Mouse (Mus musculus) myocyte (in vitro differentiated cells): ENCODE data around the gene Cav1. TPM values are rescaled to one million over a fixed set of nuclear protein-coding genes. Genes with fewer than 3 reads are reported as not detected.

Experiments
- H3K27me3 ChIP-seq: one replicate; pipeline ENCODE4 v1.6.1; 2011; ENCODE audit not compliant: control insufficient read depth, insufficient read depth, insufficient read length
- H3K36me3 ChIP-seq: one replicate; pipeline ENCODE4 v1.6.1; 2011; ENCODE audit not compliant: control insufficient read depth, insufficient read depth
- H3K4me2 ChIP-seq: one replicate; pipeline ENCODE4 v1.6.1; 2011; ENCODE audit warnings: low read depth, control low read depth
- H3K4me3 ChIP-seq: one replicate; pipeline ENCODE4 v1.5.1; 2011; ENCODE audit warnings: mild to moderate bottlenecking, control low read depth, moderate library complexity
- H3K79me2 ChIP-seq: one replicate; pipeline ENCODE4 v1.6.1; 2011; ENCODE audit not compliant: control insufficient read depth, insufficient read depth
- H3ac ChIP-seq: one replicate; pipeline ENCODE4 v1.6.1; 2011; ENCODE audit not compliant: control insufficient read depth, insufficient read length
- E2F4 ChIP-seq: IDR thresholded peaks from one replicate; pipeline ENCODE4 v1.6.1; 2011; ENCODE audit warnings: mild to moderate bottlenecking, control low read depth, moderate library complexity; ENCODE audit not compliant: insufficient read depth
- MAX ChIP-seq: IDR thresholded peaks from one replicate; pipeline ENCODE4 v1.6.1; 2011; ENCODE audit warnings: low read depth, mild to moderate bottlenecking, control low read depth
- MYOD1 ChIP-seq, 3 experiments: IDR thresholded peaks; one replicate each; pipeline ENCODE4 v1.6.1; 2011; ENCODE audit warnings: control low read depth in 2 of 3, low read depth in 2 of 3, mild to moderate bottlenecking in 2 of 3, moderate library complexity in 1 of 3; ENCODE audit not compliant: insufficient read length in 2 of 3, control insufficient read depth in 1 of 3
- MYOG ChIP-seq, 3 experiments: IDR thresholded peaks; one replicate each; pipeline ENCODE4 v1.6.1; 2011; ENCODE audit warnings: control low read depth in 2 of 3, low read depth in 2 of 3, mild to moderate bottlenecking in 2 of 3; ENCODE audit not compliant: insufficient read length in 2 of 3, control insufficient read depth in 1 of 3, insufficient read depth in 1 of 3
- POLR2A ChIP-seq: IDR thresholded peaks from one replicate; pipeline ENCODE4 v1.6.1; 2011; ENCODE audit warnings: low read depth, mild to moderate bottlenecking, control low read depth, moderate library complexity; ENCODE audit not compliant: insufficient read length
- POLR2AphosphoS2 ChIP-seq: IDR thresholded peaks from one replicate; pipeline ENCODE4 v1.6.1; 2011; ENCODE audit warnings: low read depth, control low read depth; ENCODE audit not compliant: insufficient read length
- REST ChIP-seq: IDR thresholded peaks from one replicate; pipeline ENCODE4 v1.6.1; 2011; ENCODE audit warnings: mild to moderate bottlenecking, control low read depth, moderate library complexity; ENCODE audit not compliant: insufficient read depth, insufficient read length
- SRF ChIP-seq: IDR thresholded peaks from one replicate; pipeline ENCODE4 v1.6.1; 2011; ENCODE audit warnings: low read depth; ENCODE audit not compliant: control insufficient read depth, insufficient read length
- TCF12 ChIP-seq: IDR thresholded peaks from one replicate; pipeline ENCODE4 v1.6.1; 2011; ENCODE audit warnings: mild to moderate bottlenecking, control low read depth; ENCODE audit not compliant: poor library complexity, insufficient read depth, severe bottlenecking
- TCF3 ChIP-seq: IDR thresholded peaks from one replicate; pipeline ENCODE4 v1.6.1; 2011; ENCODE audit warnings: low read depth, control low read depth; ENCODE audit not compliant: insufficient read length
- polyA plus RNA-seq: library from polyadenylated mRNA; unstranded; fragments of >200 nt; fragmentation: generic; extraction: Trizol; gene quantifications from one replicate; pipeline ENCODE4 v1.2.1, GENCODE M21; 2012; ENCODE audit warnings: missing spikeins

The Cav1 gene
- polyA plus RNA-seq, 1 experiment, result 64.7 TPM

GRCm38 (mm10) chr6:17385531-17385930, 79.4 kb downstream of the Cav1 start:
- Histone ChIP-seq H3ac (no peak overlapping the region), H3K36me3 (no peaks in the 10 kb centered on the region), H3K27me3 (no peaks in the 10 kb centered on the region), H3K4me3 (no peak overlapping the region), H3K4me2 (no peak overlapping the region), H3K79me2 (no peaks in the 10 kb centered on the region)
- TF ChIP-seq E2F4, result no peak
- TF ChIP-seq TCF12, result no peak
- TF ChIP-seq MYOG (IDR thresholded peaks at IDR 0.05; ENCODE audit: control insufficient read depth in 1 of 3, insufficient read depth in 1 of 3, insufficient read length in 2 of 3, low read depth in 2 of 3), result no peak
- TF ChIP-seq SRF, result no peak
- no peak for TF ChIP-seq MYOD1 (IDR thresholded peaks at IDR 0.05; ENCODE audit: control insufficient read depth in 1 of 3, insufficient read length in 2 of 3, low read depth in 2 of 3)
- no peak for TF ChIP-seq REST
- TF ChIP-seq POLR2A, result no peak
- no peak for TF ChIP-seq MAX

- no peak for TF ChIP-seq POLR2A
- TF ChIP-seq TCF3, result no peak
- no peak for TF ChIP-seq MYOG (IDR thresholded peaks at IDR 0.05; ENCODE audit: control insufficient read depth in 1 of 3, insufficient read depth in 1 of 3, insufficient read length in 2 of 3, low read depth in 2 of 3)
- TF ChIP-seq POLR2AphosphoS2, result no peak
- no peak for TF ChIP-seq REST
- no peak for TF ChIP-seq SRF
- peak overlapping the region; percentile 2 for H3K4me2 ChIP-seq
- H3K4me3 ChIP-seq, result no peak overlapping the region
- H3ac ChIP-seq, result no peak overlapping the region
- no peaks in the 10 kb centered on the region for H3K36me3 ChIP-seq
- H3K79me2 ChIP-seq, result no peaks in the 10 kb centered on the region
- H3K27me3 ChIP-seq, result no peaks in the 10 kb centered on the region
Measured at GRCm38 (mm10) chr6:17387991-17388710, 82.0 kb downstream of the Cav1 start.

Other genes with a start within 250 kb of the Cav1 start
- gene Tes, start 241.2 kb upstream of the Cav1 start, polyA plus RNA-seq, result 34.5 TPM
- gene Cav2, start 25.1 kb upstream of the Cav1 start, polyA plus RNA-seq, result 2.9 TPM
- gene Met, start 157.5 kb downstream of the Cav1 start, polyA plus RNA-seq, result 4.5 TPM